Mouse (Mus musculus): Measurements from ENCODE around the gene Gpr3.
A peak's percentile ranks its signal among the peaks of the same experiment; 100 is the strongest.

Gene Gpr3

GRCm38 (mm10) chr4:133198337-133199180 is 13.8 kb downstream of the Gpr3 start:
- DNase-seq (ENCODE audit: low spot score in 2 of 2): peak in 1 of 2 experiments; percentile 18

GRCm38 (mm10) chr4:133197801-133198286 is 14.5 kb downstream of the Gpr3 start:
- peak in 1 of 2 experiments; percentile 15 for DNase-seq (ENCODE audit: low spot score in 2 of 2)

GRCm38 (mm10) chr4:133197355-133197754 is 15.0 kb downstream of the Gpr3 start:
- DNase-seq (ENCODE audit: low spot score in 2 of 2): peak in 1 of 2 experiments; percentile 12

- DNase-seq (ENCODE audit: low spot score in 2 of 2): peak in 1 of 2 experiments; percentile 63
These were observed 15.5 kb downstream of the Gpr3 start for GRCm38 (mm10) chr4:133196852-133197251.

GRCm38 (mm10) chr4:133196136-133196535 is 16.2 kb downstream of the Gpr3 start:
- DNase-seq (ENCODE audit: low spot score in 2 of 2): no peak

- DNase-seq (ENCODE audit: low spot score in 2 of 2): no peak
These were observed 17.3 kb downstream of the Gpr3 start for GRCm38 (mm10) chr4:133195014-133195413.

- no peak for DNase-seq (ENCODE audit: low spot score in 2 of 2)
These were observed 17.9 kb downstream of the Gpr3 start for GRCm38 (mm10) chr4:133194482-133194881.

GRCm38 (mm10) chr4:133189396-133189795 is 22.9 kb downstream of the Gpr3 start:
- DNase-seq (ENCODE audit: low spot score in 2 of 2): no peak

- no peak for DNase-seq (ENCODE audit: low spot score in 2 of 2)
These were observed 25.5 kb downstream of the Gpr3 start for GRCm38 (mm10) chr4:133186856-133187255.

GRCm38 (mm10) chr4:133185893-133186292 is 26.4 kb downstream of the Gpr3 start:
- no peak for DNase-seq (ENCODE audit: low spot score in 2 of 2)

- no peak for DNase-seq (ENCODE audit: low spot score in 2 of 2)
These were observed 27.3 kb downstream of the Gpr3 start for GRCm38 (mm10) chr4:133184898-133185665.

- DNase-seq (ENCODE audit: low spot score in 2 of 2): no peak
These were observed 28.1 kb downstream of the Gpr3 start for GRCm38 (mm10) chr4:133184031-133184897.

- DNase-seq (ENCODE audit: low spot score in 2 of 2): no peak
These were observed 29.8 kb downstream of the Gpr3 start for GRCm38 (mm10) chr4:133182439-133183033.

GRCm38 (mm10) chr4:133179258-133179657 is 33.1 kb downstream of the Gpr3 start:
- no peak for DNase-seq (ENCODE audit: low spot score in 2 of 2)

GRCm38 (mm10) chr4:133178305-133178704 is 34.0 kb downstream of the Gpr3 start:
- DNase-seq (ENCODE audit: low spot score in 2 of 2): peak in 1 of 2 experiments; percentile 62

- no peak for DNase-seq (ENCODE audit: low spot score in 2 of 2)
These were observed 35.5 kb downstream of the Gpr3 start for GRCm38 (mm10) chr4:133176761-133177403.

- DNase-seq (ENCODE audit: low spot score in 2 of 2): no peak
These were observed 36.2 kb downstream of the Gpr3 start for GRCm38 (mm10) chr4:133175998-133176760.

- DNase-seq (ENCODE audit: low spot score in 2 of 2): no peak
These were observed 37.1 kb downstream of the Gpr3 start for GRCm38 (mm10) chr4:133175274-133175673.

- DNase-seq (ENCODE audit: low spot score in 2 of 2): no peak
These were observed 38.0 kb downstream of the Gpr3 start for GRCm38 (mm10) chr4:133174361-133174760.

- no peak for DNase-seq (ENCODE audit: low spot score in 2 of 2)
These were observed 39.9 kb downstream of the Gpr3 start for GRCm38 (mm10) chr4:133172451-133172850.
